Mouse (Mus musculus) left cerebral cortex, postnatal 25 days (tissue): ENCODE measurements at regions not wholly inside any gene's neighbourhood (a gene's known extent, or its start where the extent isn't known, plus 50 kb on each side); places are given as distances from the start of the nearest gene placed in this dataset.

Experiments
- DNase-seq, 2 experiments: peaks; one replicate each; pipeline ENCODE4 v3.0.0; 2022; ENCODE audit warnings: low spot score in 2 of 2, mixed read lengths in 1 of 2
- intact Hi-C: fragments of 180-260 bp; cut with DNase I; formaldehyde crosslinking; loops from one replicate; pipeline ENCODE4 v1.15.1; 2025

- peak in 1 of 2 experiments; percentile 54 for DNase-seq
- intact Hi-C loops, result no loop called here
Observed at GRCm38 (mm10) chr5:54543556-54544061, 545.3 kb downstream of the Stim2 start.

- intact Hi-C loops, result no loop called here
- DNase-seq, result peak in 1 of 2 experiments; percentile 16
Observed at GRCm38 (mm10) chr5:54578519-54578918, 580.2 kb downstream of the Stim2 start.

GRCm38 (mm10) chr5:54579458-54579857, 581.2 kb downstream of the Stim2 start:
- DNase-seq, result no peak
- intact Hi-C loops, result no loop called here

- peak in 1 of 2 experiments; percentile 62 for DNase-seq
- intact Hi-C loops, result no loop called here
Observed at GRCm38 (mm10) chr5:54582175-54582574, 583.9 kb downstream of the Stim2 start.

- intact Hi-C loops, result no loop called here
- DNase-seq, result no peak
Observed at GRCm38 (mm10) chr5:54588332-54589020, 590.2 kb downstream of the Stim2 start.

- DNase-seq, result no peak
- intact Hi-C loops, result no loop called here
Observed at GRCm38 (mm10) chr5:54610957-54611356, 612.7 kb downstream of the Stim2 start.

GRCm38 (mm10) chr5:54622733-54623132, 624.4 kb downstream of the Stim2 start:
- intact Hi-C loops, result no loop called here
- no peak for DNase-seq

- peak in 1 of 2 experiments; percentile 5 for DNase-seq
- intact Hi-C loops, result no loop called here
Observed at GRCm38 (mm10) chr5:54632281-54632680, 634.0 kb downstream of the Stim2 start.
